Mouse (Mus musculus) olfactory bulb, adult 2 months (tissue): ENCODE data around the gene Jag2.

Experiments
- CTCF ChIP-seq: fragments of 200-500 bp; IDR thresholded peaks from 2 replicates; pipeline ENCODE4 v1.5.1; 2012; ENCODE audit warnings: low read depth, mild to moderate bottlenecking, low read length, moderate library complexity; ENCODE audit not compliant: insufficient read depth
- POLR2A ChIP-seq: fragments of 200-500 bp; IDR thresholded peaks from 2 replicates; pipeline ENCODE4 v1.6.1; 2012; ENCODE audit warnings: mild to moderate bottlenecking, low read depth, low read length, moderate library complexity; ENCODE audit not compliant: insufficient read depth

GRCm38 (mm10) chr12:112877073-112877576 lies 52.5 kb downstream of the Jag2 start:
- no peak for TF ChIP-seq POLR2A
- no peak for TF ChIP-seq CTCF
